Mouse (Mus musculus): ENCODE data around the gene Dctn3. TPM values are rescaled to one million over a fixed set of nuclear protein-coding genes. Genes with fewer than 3 reads are reported as not detected.
"Not testable (repeated sequence)": the region's sequence is repeated elsewhere in the genome, so short reads cannot be mapped to it uniquely, and the experiment has no call there.

Gene Dctn3
- 122 and 150 TPM in 2 replicates for total RNA-seq (2014; rRNA removed)
- polyA plus RNA-seq (2015; fragmentation: Nextera tagmentation; extraction: Ambion mirVana) = 308 and 345 TPM in 2 replicates

- H3K27ac ChIP-seq (ENCODE audit: low read depth, low read length) = peak within 1 kb of the TSS; percentile 67; the same call in 1 of the 2 replicates
- DNase-seq (ENCODE audit: low spot score) (peak; percentile 99), ATAC-seq (ENCODE audit: low FRiP score) (peak; percentile 96)
- WGBS = under 1% methylated on average over 27 of the region's 27 CpGs
- H3K36me3 ChIP-seq (ENCODE audit: insufficient read depth, low read length) = peaks cover 18% of the 10 kb centered on the region
- H3K9me3 ChIP-seq (ENCODE audit: low read length) = no peaks in the 10 kb centered on the region
- peaks cover 38% of the 10 kb centered on the region for H3K27me3 ChIP-seq (ENCODE audit: insufficient read depth, low read length)
- TF ChIP-seq CTCF (IDR thresholded peaks at IDR 0.05) = no peak
- peak within 1 kb of the TSS; percentile 81 for H3K4me3 ChIP-seq (ENCODE audit: low read depth, low read length)
- peak within 1 kb of the TSS; percentile 72 for H3K4me2 ChIP-seq (ENCODE audit: low read depth, low read length, poor library complexity, severe bottlenecking)
- peak within 1 kb of the TSS; percentile 83 for H3K9ac ChIP-seq (replicated peaks; ENCODE audit: low read length, poor library complexity, severe bottlenecking)
- H3K4me1 ChIP-seq (ENCODE audit: insufficient read depth, low read length) = peaks cover 9% of the 10 kb centered on the region; the same call in 1 of the 2 replicates
Measured at GRCm38 (mm10) chr4:41722918-41723351, at the start of gene Dctn3. Gene Dctn3 (minus strand): TSS chr4:41723170.

DNA sequence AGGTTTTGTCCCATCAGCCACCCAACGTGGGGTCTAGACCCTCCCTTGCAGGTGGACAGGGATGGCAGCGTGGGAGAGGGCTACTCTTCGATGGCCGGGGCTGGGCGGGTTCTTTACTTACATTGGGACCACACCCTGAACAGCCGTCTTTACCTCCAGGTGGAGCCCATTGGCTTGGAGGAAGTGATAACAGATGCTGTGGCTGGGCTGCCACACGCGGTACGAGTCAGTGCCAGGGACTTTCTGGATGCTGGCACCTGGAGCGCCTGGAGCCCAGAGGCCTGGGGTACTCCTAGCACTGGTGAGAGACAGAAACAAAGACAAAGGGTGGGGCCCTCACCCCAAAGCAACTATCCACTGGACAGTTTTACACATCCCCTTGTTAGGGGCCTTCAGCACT lies 44.3 kb upstream of the Dctn3 start:
- H3K27me3 ChIP-seq (ENCODE audit: insufficient read depth, low read length); H3K27ac ChIP-seq (ENCODE audit: low read depth, low read length); H3K4me1 ChIP-seq (ENCODE audit: insufficient read depth, low read length); ATAC-seq (ENCODE audit: low FRiP score); H3K4me3 ChIP-seq (ENCODE audit: low read depth, low read length); H3K36me3 ChIP-seq (ENCODE audit: insufficient read depth, low read length); H3K9ac ChIP-seq (replicated peaks; ENCODE audit: low read length, poor library complexity, severe bottlenecking); H3K9me3 ChIP-seq (ENCODE audit: low read length); H3K4me2 ChIP-seq (ENCODE audit: low read depth, low read length, poor library complexity, severe bottlenecking); DNase-seq (ENCODE audit: low spot score): not testable (repeated sequence)
- 86% methylated on average over 10 of the region's 10 CpGs for WGBS

- H3K4me1 ChIP-seq (ENCODE audit: insufficient read depth, low read length); H3K4me2 ChIP-seq (ENCODE audit: low read depth, low read length, poor library complexity, severe bottlenecking); H3K27me3 ChIP-seq (ENCODE audit: insufficient read depth, low read length); H3K36me3 ChIP-seq (ENCODE audit: insufficient read depth, low read length); H3K9me3 ChIP-seq (ENCODE audit: low read length); ATAC-seq (ENCODE audit: low FRiP score); H3K4me3 ChIP-seq (ENCODE audit: low read depth, low read length); DNase-seq (ENCODE audit: low spot score); H3K9ac ChIP-seq (replicated peaks; ENCODE audit: low read length, poor library complexity, severe bottlenecking); H3K27ac ChIP-seq (ENCODE audit: low read depth, low read length): not testable (repeated sequence)
- 88% methylated on average over 3 of the region's 6 CpGs for WGBS
Measured at GRCm38 (mm10) chr4:41763176-41763575, 40.2 kb upstream of the Dctn3 start.

GRCm38 (mm10) chr4:41762688-41763114 lies 39.7 kb upstream of the Dctn3 start:
- not testable (repeated sequence) for H3K9me3 ChIP-seq (ENCODE audit: low read length); H3K4me2 ChIP-seq (ENCODE audit: low read depth, low read length, poor library complexity, severe bottlenecking); H3K36me3 ChIP-seq (ENCODE audit: insufficient read depth, low read length); H3K27ac ChIP-seq (ENCODE audit: low read depth, low read length); H3K4me1 ChIP-seq (ENCODE audit: insufficient read depth, low read length); H3K27me3 ChIP-seq (ENCODE audit: insufficient read depth, low read length); H3K4me3 ChIP-seq (ENCODE audit: low read depth, low read length)
- H3K9ac ChIP-seq (replicated peaks; ENCODE audit: low read length, poor library complexity, severe bottlenecking) = 0 out of 2 replicates have a peak overlapping the region, but pooled peaks have one; percentile 36
- 43% methylated on average over 8 of the region's 8 CpGs for WGBS
- ATAC-seq (ENCODE audit: low FRiP score) = peak; percentile 29; the same call in 1 of the 2 replicates
- peak; percentile 63 for DNase-seq (ENCODE audit: low spot score)

DNA sequence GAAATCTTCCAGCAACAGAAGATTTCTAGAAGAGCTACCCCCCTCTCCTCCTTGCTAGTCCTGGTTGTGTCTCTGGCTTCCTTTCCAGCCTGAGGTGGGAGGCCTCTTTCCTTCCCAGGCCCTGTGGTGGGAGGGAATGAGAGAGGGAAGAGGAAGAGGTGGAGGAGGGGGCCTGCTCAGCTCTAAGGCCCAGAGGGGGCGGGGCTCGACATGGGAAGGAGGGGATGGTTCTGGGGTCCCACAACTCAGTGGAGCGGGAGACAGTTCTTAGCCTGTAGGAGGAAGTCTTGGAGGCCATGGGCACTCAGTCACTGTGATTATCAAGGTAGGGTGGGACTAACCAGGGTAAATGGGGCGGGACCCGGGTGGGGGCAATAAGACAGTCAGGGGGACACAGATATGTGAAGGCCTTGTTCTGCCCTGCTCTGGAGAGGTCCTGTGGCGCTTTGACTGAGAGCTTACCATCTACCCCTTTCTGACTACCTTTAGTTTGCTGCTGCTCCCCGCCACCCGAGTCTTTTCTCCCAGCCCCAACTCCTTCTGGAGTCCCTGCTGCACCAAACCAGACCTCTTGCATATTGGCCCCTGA lies 39.2 kb upstream of the Dctn3 start:
- ATAC-seq (ENCODE audit: low FRiP score) = peak; percentile 53; the same call in 1 of the 2 replicates
- DNase-seq (ENCODE audit: low spot score) = no peak

GRCm38 (mm10) chr4:41761680-41762079 lies 38.7 kb upstream of the Dctn3 start:
- no peak for ATAC-seq (ENCODE audit: low FRiP score)
- no peak overlapping the region for H3K4me2 ChIP-seq (ENCODE audit: low read depth, low read length, poor library complexity, severe bottlenecking)

More for the DNA sequence above, 39.2 kb upstream of the Dctn3 start:
- 0 out of 2 replicates have a peak overlapping the region, but pooled peaks have one; percentile 36 for H3K9ac ChIP-seq (replicated peaks; ENCODE audit: low read length, poor library complexity, severe bottlenecking)
- no peak for TF ChIP-seq CTCF (IDR thresholded peaks at IDR 0.05)
- no peak overlapping the region for H3K4me3 ChIP-seq (ENCODE audit: low read depth, low read length)
- no peak overlapping the region for H3K27ac ChIP-seq (ENCODE audit: low read depth, low read length)
- no peaks in the 10 kb centered on the region for H3K4me1 ChIP-seq (ENCODE audit: insufficient read depth, low read length)
- no peaks in the 10 kb centered on the region for H3K27me3 ChIP-seq (ENCODE audit: insufficient read depth, low read length)
- no peaks in the 10 kb centered on the region for H3K9me3 ChIP-seq (ENCODE audit: low read length)
- H3K36me3 ChIP-seq (ENCODE audit: insufficient read depth, low read length) = 0 out of 2 replicates have a peak, but pooled peaks cover 4% of the 10 kb centered on the region
- H3K4me2 ChIP-seq (ENCODE audit: low read depth, low read length, poor library complexity, severe bottlenecking) = peak overlapping the region; percentile 9; the same call in 1 of the 2 replicates
- 42% methylated on average over 8 of the region's 8 CpGs for WGBS

More at GRCm38 (mm10) chr4:41761680-41762079, 38.7 kb upstream of the Dctn3 start:
- 0 out of 2 replicates have a peak, but pooled peaks cover 4% of the 10 kb centered on the region for H3K36me3 ChIP-seq (ENCODE audit: insufficient read depth, low read length)
- no peaks in the 10 kb centered on the region; the same call in 1 of the 2 replicates for H3K4me1 ChIP-seq (ENCODE audit: insufficient read depth, low read length)
- no peak overlapping the region for H3K9ac ChIP-seq (replicated peaks; ENCODE audit: low read length, poor library complexity, severe bottlenecking)
- no peaks in the 10 kb centered on the region for H3K9me3 ChIP-seq (ENCODE audit: low read length)
- H3K27ac ChIP-seq (ENCODE audit: low read depth, low read length) = no peak overlapping the region
- H3K27me3 ChIP-seq (ENCODE audit: insufficient read depth, low read length) = no peaks in the 10 kb centered on the region
- DNase-seq (ENCODE audit: low spot score) = no peak
- no peak for TF ChIP-seq CTCF (IDR thresholded peaks at IDR 0.05)
- no peak overlapping the region for H3K4me3 ChIP-seq (ENCODE audit: low read depth, low read length)
